Mouse (Mus musculus) midbrain, embryonic 14.5 days (tissue): ENCODE measurements around the gene Usp38. TPM values are rescaled to one million over a fixed set of nuclear protein-coding genes. Genes with fewer than 3 reads are reported as not detected.

Experiments
- ATAC-seq: fragments of 200-750 bp; cut with Nextera tagmentation; 2 replicates; pipeline ENCODE4 v1.8.0; 2017; ENCODE audit warnings: moderate number of reproducible peaks, moderate library complexity; ENCODE audit not compliant: low FRiP score, low TSS enrichment
- DNase-seq: peaks from one replicate; pipeline ENCODE4 v3.0.0-alpha.2; 2015
- H3K27ac ChIP-seq: fragments of 300-500 bp; sonication (generic); replicated peaks from 2 replicates; pipeline ENCODE4 v1.5.1; 2014; ENCODE audit warnings: mild to moderate bottlenecking, low read depth, low read length, moderate library complexity
- H3K27me3 ChIP-seq: fragments of 300-500 bp; sonication (generic); 2 replicates; pipeline ENCODE4 v1.6.1; 2014; ENCODE audit warnings: low read length, control low read depth, mixed read lengths; ENCODE audit not compliant: control insufficient read depth, insufficient read depth
- H3K36me3 ChIP-seq: fragments of 300-500 bp; sonication (generic); 2 replicates; pipeline ENCODE4 v1.6.1; 2014; ENCODE audit warnings: low read length, control low read depth; ENCODE audit not compliant: control insufficient read depth, insufficient read depth
- H3K4me1 ChIP-seq: fragments of 300-500 bp; sonication (generic); 2 replicates; pipeline ENCODE4 v1.6.1; 2014; ENCODE audit warnings: mild to moderate bottlenecking, antibody characterized with exemption, low read length, control low read depth; ENCODE audit not compliant: control insufficient read depth, insufficient read depth
- H3K4me2 ChIP-seq: fragments of 300-500 bp; sonication (generic); 2 replicates; pipeline ENCODE4 v1.6.1; 2014; ENCODE audit warnings: mild to moderate bottlenecking, low read length, moderate library complexity
- H3K4me3 ChIP-seq: fragments of 300-500 bp; sonication (generic); replicated peaks from 2 replicates; pipeline ENCODE4 v1.5.1; 2014; ENCODE audit warnings: low read depth, low read length
- H3K9ac ChIP-seq: fragments of 300-500 bp; sonication (generic); replicated peaks from 2 replicates; pipeline ENCODE4 v1.6.1; 2014; ENCODE audit warnings: mild to moderate bottlenecking, low read length, moderate library complexity
- H3K9me3 ChIP-seq: fragments of 300-500 bp; sonication (generic); 2 replicates; pipeline ENCODE4 v1.6.1; 2016; ENCODE audit warnings: low read length, control low read depth, mixed read lengths; ENCODE audit not compliant: control insufficient read depth
- WGBS: fragments of 180-500 bp; shearing (Covaris S2); extraction: QIAGEN DNeasy Blood & Tissue Kit; methylation state at CpG from one replicate; pipeline ENCODE4 v1.1.7; 2014; 5-methylcytosine and 5-hydroxymethylcytosine counted together
- polyA plus RNA-seq: library from polyadenylated mRNA; unstranded; fragments of >200 nt; fragmentation: Nextera tagmentation; extraction: Ambion mirVana; gene quantifications from 2 replicates; pipeline ENCODE4 v1.2.1, GENCODE M21; 2014

The Usp38 gene
- polyA plus RNA-seq, 1 experiment from 2014 or later: 27.2 TPM

DNA sequence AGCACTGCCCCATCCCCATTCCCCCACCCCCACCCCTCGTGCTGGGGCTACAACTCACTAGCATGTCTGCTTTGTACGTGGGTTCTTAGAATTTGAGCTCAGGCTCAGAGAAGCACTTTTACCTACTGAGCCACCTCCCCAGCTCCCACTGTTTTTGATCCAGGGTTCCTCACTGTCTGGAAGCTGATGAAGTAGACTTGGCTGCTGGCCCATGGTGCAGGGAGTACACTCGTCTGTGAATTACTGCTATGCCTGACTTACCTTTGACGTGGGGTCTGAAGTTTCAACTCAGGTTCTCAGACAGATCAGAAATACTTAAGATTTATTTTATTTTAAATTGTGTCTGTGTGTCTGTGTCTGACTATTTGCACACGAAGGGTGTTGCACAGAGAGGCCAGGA lies 57.0 kb downstream of the Usp38 start:
- ATAC-seq (0 out of 2 replicates have a peak, but pooled peaks have one; percentile 17), DNase-seq (no peak)
- Histone ChIP-seq H3K4me3 (no peak overlapping the region), H3K36me3 (no peaks in the 10 kb centered on the region), H3K4me1 (no peaks in the 10 kb centered on the region), H3K27ac (no peak overlapping the region), H3K27me3 (no peaks in the 10 kb centered on the region), H3K9ac (no peak overlapping the region), H3K4me2 (no peak overlapping the region), H3K9me3 (peaks cover 10% of the 10 kb centered on the region)
- 73% methylated on average over 5 of the region's 5 CpGs for WGBS

DNA sequence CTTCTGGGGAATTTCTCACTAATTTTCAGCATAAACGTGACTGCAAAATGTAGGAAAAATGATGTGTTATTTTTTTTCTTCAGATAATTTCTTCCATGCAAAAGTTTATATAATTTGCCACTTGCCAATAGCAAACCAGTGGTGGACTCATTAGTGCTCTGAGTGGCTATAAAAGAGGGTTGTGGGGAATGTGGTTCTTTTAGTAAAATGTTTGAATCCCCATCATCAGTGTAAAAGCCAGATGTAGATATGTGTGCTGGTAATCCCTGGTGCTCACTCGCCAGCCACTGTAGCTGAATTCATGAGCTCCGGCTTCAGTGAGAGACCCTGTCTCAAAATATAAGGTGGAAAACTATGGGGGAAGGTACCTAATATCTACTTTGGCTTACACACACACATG lies 61.8 kb downstream of the Usp38 start:
- Histone ChIP-seq H3K9me3 (peaks cover 10% of the 10 kb centered on the region), H3K4me2 (no peak overlapping the region), H3K4me1 (no peaks in the 10 kb centered on the region), H3K9ac (no peak overlapping the region), H3K4me3 (no peak overlapping the region), H3K36me3 (no peaks in the 10 kb centered on the region), H3K27me3 (no peaks in the 10 kb centered on the region), H3K27ac (no peak overlapping the region)
- 81% methylated on average over 3 of the region's 3 CpGs for WGBS
- ATAC-seq (no peak), DNase-seq (no peak)

- Histone ChIP-seq H3K4me3 (no peak overlapping the region), H3K27me3 (no peaks in the 10 kb centered on the region)
- no peak for DNase-seq
These were observed 62.4 kb downstream of the Usp38 start for GRCm38 (mm10) chr8:80952235-80952915.

DNA sequence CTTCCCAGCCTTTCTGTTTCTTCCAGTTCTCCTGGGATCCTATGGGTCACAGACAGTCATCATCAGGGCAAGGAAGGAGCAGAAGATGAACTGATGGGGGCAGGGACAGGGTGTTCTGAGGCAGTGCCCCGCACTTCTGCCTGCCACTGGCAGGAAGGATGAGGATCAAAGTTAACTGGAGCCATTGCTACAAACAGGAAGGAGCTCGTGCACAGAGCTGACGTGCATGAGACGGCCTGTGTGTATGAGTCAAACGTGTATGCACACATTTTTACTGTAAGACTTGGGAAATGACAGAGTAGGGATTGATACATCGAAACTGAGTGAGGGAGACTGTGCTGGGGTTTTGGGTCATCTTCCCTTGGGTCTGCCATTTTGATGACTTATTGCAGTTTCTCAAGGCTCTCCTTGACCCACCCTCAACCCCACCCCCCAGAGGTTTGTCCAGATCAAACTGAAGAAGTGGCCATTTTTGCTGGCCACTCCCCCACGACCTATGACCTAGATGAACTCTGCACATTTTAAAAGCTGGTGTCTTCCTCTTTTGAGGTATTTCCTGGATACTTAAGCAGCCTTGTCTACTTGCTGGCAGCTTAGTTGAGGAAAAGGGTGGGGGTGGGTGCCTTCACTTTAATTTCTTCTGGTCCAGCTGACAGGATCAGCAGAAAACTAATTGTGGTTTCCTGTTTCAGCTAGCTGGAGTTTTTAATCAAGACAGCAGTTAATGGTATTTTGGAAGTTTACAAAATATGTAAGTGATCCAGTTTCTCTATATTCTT lies 66.1 kb downstream of the Usp38 start:
- no peaks in the 10 kb centered on the region for H3K4me1 ChIP-seq
- H3K9me3 ChIP-seq: no peaks in the 10 kb centered on the region
- H3K9ac ChIP-seq: no peak overlapping the region
- no peak overlapping the region for H3K27ac ChIP-seq
- no peaks in the 10 kb centered on the region for H3K36me3 ChIP-seq
- WGBS: 85% methylated on average over 7 of the region's 7 CpGs
- H3K4me2 ChIP-seq: no peak overlapping the region
- ATAC-seq (no peak), DNase-seq (no peak)
- H3K4me3 ChIP-seq: no peak overlapping the region
- H3K27me3 ChIP-seq: no peaks in the 10 kb centered on the region

More at GRCm38 (mm10) chr8:80952235-80952915, 62.4 kb downstream of the Usp38 start:
- no peak overlapping the region for H3K4me2 ChIP-seq
- no peak for ATAC-seq
- no peaks in the 10 kb centered on the region for H3K4me1 ChIP-seq
- H3K36me3 ChIP-seq: no peaks in the 10 kb centered on the region
- no peak overlapping the region for H3K27ac ChIP-seq
- H3K9me3 ChIP-seq: peaks cover 10% of the 10 kb centered on the region
- no peak overlapping the region for H3K9ac ChIP-seq
- 70% methylated on average over 6 of the region's 6 CpGs for WGBS

DNA sequence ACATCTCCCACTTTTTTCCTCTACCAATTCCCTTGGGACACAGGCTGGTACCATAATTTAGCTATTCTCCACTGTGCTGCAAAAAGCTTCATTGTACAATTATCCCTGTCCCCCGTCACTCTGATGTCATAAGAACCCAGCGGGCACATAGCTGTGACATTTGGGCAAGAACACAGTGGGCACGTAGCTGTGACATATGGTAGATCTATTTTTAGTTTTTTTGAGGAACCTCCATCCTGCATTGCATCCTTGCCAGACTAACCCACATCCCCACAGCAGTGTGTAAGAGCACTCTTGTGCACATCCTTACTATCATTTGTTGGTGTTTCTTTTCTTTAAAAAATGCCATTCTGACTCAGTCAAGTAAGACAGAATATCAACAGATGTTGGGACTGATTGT lies 71.0 kb downstream of the Usp38 start:
- ATAC-seq (no peak), DNase-seq (no peak)
- Histone ChIP-seq H3K27ac (no peak overlapping the region), H3K36me3 (no peaks in the 10 kb centered on the region), H3K27me3 (no peaks in the 10 kb centered on the region), H3K9ac (no peak overlapping the region), H3K4me1 (0 out of 2 replicates have a peak, but pooled peaks cover under 1% of the 10 kb centered on the region), H3K9me3 (no peaks in the 10 kb centered on the region), H3K4me2 (no peak overlapping the region), H3K4me3 (no peak overlapping the region)
- 89% methylated on average over 3 of the region's 3 CpGs for WGBS

GRCm38 (mm10) chr8:80941621-80942020 lies 73.1 kb downstream of the Usp38 start:
- 0 out of 2 replicates have a peak, but pooled peaks cover 7% of the 10 kb centered on the region for H3K4me1 ChIP-seq
- 95% methylated on average over 3 of the region's 3 CpGs for WGBS
- no peak for DNase-seq

DNA sequence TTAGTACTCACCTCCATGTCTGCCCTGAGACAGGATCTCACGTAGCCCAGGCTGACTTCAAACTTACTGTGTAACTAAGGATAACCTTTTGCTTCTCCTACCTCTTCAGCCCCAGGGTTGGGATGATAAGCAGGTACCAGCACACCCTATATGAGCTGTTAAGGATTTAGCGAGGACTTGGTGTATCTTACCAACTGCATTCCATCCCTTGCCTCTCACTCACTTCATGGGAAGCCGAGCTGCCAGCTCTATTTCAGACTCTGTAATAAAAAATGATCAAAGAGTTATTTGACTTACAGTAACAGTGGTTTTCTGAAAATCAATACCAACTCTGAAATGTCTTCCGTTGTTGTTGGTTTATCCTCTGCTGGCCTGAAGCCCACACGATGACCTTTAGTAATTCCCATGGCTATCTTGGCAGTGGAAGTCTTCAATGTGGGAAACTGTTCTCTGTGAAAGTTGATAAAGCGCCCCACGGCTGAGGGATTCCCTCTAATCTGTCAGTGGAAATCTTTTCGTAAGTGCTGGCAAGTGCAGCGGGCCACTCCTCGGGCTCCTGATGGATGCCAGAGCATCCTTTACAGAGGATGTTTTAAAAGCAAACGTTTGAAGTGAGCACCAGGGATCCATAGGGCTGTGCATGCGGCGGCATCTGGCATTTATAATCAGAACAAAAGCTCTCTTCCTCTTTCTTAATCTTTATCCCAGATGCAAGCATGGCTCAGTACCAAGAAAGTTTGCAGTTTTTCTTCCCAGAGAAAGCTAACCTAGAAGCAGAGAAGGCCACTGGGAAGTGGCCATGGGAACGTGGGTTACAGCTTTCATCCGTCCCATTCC lies 76.7 kb downstream of the Usp38 start:
- H3K27ac ChIP-seq: no peak overlapping the region; the same call in 1 of the 2 replicates
- ATAC-seq: no peak

More at GRCm38 (mm10) chr8:80941621-80942020, 73.1 kb downstream of the Usp38 start:
- Histone ChIP-seq H3K27ac (no peak overlapping the region), H3K4me2 (no peak overlapping the region), H3K9ac (no peak overlapping the region), H3K36me3 (no peaks in the 10 kb centered on the region), H3K4me3 (no peak overlapping the region), H3K27me3 (no peaks in the 10 kb centered on the region), H3K9me3 (no peaks in the 10 kb centered on the region)
- no peak for ATAC-seq

More for the DNA sequence above, 76.7 kb downstream of the Usp38 start:
- H3K4me3 ChIP-seq: no peak overlapping the region
- WGBS: 60% methylated on average over 15 of the region's 15 CpGs
- no peak overlapping the region for H3K4me2 ChIP-seq
- 0 out of 2 replicates have a peak, but pooled peaks cover 7% of the 10 kb centered on the region for H3K4me1 ChIP-seq
- no peaks in the 10 kb centered on the region for H3K36me3 ChIP-seq
- no peak overlapping the region for H3K9ac ChIP-seq
- peak; percentile 32 for DNase-seq
- no peaks in the 10 kb centered on the region for H3K27me3 ChIP-seq
- H3K9me3 ChIP-seq: no peaks in the 10 kb centered on the region
